Mouse (Mus musculus): ENCODE results near the gene Zfp663.

Zfp663 gene

GRCm38 (mm10) chr2:165320531-165321150 lies 47.9 kb downstream of the Zfp663 start:
- peak; percentile 54 for DNase-seq (ENCODE audit: low read depth)

GRCm38 (mm10) chr2:165319503-165319902 lies 49.0 kb downstream of the Zfp663 start:
- DNase-seq (ENCODE audit: low read depth) = peak; percentile 14

GRCm38 (mm10) chr2:165318941-165319340 lies 49.6 kb downstream of the Zfp663 start:
- DNase-seq (ENCODE audit: low read depth) = no peak

GRCm38 (mm10) chr2:165317621-165318263 lies 50.8 kb downstream of the Zfp663 start:
- DNase-seq (ENCODE audit: low read depth) = no peak

DNA sequence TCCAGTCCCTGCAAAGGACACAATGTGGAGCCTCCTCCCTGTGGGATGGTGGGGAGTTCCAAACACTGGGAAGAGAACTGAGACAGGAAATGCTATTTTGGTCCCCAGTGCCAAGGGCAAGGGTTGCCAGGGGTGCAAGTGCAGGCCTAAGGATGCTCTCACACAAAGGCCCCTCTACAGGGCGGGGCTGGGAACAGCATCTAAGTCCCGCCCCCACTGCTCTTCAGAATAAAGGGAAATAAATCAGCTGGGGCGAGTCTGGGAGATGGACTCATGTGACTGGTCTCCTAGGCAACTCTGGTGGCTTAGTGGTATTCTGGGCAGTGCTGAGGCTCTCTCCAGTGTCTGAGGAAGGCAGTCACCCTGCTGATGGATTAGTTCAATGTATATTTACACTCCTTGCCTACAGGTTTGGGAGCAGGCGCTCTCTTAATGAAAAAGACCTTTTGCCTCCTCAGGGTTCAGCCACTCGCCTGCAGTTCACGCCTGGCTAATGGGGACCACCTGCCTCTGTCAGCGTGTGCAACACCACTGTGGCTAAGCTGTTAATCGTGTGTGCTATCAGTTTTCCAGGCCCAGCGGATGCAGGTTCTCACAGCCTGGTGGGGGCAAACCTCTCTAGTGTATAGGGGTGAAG lies 51.6 kb downstream of the Zfp663 start:
- peak; percentile 68 for DNase-seq (ENCODE audit: low read depth)

DNA sequence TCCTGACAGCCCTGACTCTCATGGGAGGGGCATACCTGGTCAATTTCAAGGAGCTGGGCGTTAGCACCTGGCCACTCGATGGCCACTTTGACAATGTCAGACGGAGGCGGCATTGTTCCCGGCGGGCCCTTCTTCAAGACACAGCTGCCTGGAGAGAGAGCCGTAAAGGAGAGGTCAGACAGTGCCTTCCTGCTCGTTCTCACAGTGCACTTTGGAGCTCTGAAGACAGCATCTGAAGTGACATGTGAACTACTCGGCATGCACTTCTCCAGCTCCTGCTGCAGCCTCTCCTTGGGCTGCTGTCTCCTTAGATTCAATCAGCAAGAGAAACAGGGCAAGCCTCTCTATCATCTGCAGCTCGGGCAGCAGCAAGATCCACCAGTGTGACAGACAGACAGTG lies 52.3 kb downstream of the Zfp663 start:
- no peak for DNase-seq (ENCODE audit: low read depth)

DNA sequence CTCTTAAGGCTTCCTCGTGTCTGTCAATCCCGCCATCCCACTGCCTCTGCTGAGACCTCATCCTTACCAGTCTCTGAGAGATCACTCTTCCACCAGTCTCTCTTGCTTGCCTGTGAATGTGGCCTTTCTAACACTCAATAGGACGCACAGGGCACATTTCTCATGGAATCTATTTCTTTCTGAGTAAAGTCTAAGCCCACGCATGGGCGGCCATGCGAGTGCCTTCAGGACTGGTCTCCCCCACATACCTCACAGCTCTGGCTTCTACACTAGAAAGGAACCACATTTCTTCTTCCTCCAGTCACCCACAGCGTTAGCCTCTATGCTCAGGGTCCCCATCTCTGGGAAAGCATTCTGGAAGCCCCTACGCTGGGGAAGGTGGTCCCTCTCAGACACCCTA lies 54.3 kb downstream of the Zfp663 start:
- no peak for DNase-seq (ENCODE audit: low read depth)

- no peak for DNase-seq (ENCODE audit: low read depth)
Measured at GRCm38 (mm10) chr2:165312381-165312780, 56.1 kb downstream of the Zfp663 start.

DNA sequence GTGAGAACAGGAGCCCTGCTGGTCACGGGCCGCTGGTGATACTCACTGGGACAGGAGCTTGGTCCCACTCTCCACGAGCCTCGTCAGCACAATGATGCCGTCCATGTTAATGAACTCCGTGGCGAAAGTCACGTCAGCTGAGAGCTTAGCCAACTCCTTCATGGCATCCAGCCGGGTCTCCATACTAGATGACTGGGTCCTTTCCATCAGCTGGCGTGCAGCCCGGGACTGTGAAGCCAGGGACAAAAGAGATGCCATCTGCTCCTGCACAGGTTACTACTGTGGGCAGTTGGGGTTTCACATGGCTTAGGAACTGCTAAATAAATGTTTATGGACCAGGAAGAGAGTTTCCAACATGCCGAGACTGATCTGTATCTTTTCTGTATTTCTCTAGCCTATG lies 57.0 kb downstream of the Zfp663 start:
- DNase-seq (ENCODE audit: low read depth) = no peak

GRCm38 (mm10) chr2:165310818-165311425 lies 57.6 kb downstream of the Zfp663 start:
- no peak for DNase-seq (ENCODE audit: low read depth)

DNA sequence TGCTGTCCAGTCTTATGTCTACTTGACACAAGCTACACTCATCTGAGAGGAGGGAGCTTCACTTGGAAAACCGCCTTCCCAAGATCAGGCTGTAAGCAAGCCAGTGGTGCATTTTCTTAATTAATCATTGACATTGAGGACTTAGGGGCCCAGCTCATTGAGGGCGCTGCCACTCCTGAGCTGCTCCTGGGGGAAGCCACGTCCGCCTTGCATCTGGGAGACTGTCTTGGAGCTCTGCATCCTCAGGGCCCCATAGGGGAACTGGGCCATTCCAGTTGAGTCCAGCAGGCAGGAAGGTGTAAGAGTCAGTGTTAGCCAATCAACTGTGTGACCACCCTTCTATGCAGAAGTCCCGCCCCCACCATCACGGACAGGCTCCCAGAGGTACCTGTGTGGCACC lies 60.7 kb downstream of the Zfp663 start:
- no peak for DNase-seq (ENCODE audit: low read depth)

- no peak for DNase-seq (ENCODE audit: low read depth)
Measured at GRCm38 (mm10) chr2:165305438-165305837, 63.1 kb downstream of the Zfp663 start.

- DNase-seq (ENCODE audit: low read depth) = no peak
Measured at GRCm38 (mm10) chr2:165304819-165305218, 63.7 kb downstream of the Zfp663 start.

DNA sequence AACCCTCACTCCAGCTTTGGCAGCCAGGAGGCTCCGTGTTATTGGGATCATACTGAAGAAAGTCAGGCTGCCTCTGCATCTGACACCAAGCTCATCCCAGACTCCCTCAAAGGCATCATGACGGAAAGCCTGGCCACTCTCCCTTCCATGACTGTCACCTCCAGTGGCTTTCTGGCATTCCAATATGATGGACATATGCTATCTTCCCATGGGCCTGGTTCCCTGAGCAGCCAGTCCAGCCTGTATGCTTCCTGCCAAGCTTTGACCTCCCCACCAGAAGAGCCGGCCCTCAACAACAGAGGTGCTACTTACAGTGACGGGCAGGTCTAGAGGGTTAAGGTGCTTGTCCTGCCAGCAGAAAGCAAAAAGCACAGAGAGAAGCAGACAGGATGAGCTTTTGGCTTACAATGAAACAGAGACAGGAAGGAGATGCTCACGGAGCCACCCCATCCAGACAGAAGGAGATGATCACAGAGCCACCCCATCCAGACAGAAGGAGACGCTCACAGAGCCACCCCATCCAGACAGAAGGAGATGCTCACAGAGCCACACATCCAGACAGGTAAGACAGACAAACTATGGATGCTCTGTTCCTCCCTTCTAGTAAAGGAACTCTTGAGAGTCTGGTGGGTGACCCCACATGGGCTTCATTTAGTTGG lies 65.0 kb downstream of the Zfp663 start:
- no peak for DNase-seq (ENCODE audit: low read depth)

GRCm38 (mm10) chr2:165301409-165301808 lies 67.1 kb downstream of the Zfp663 start:
- no peak for DNase-seq (ENCODE audit: low read depth)

Data from NIH3T3 (cell line).